Mouse (Mus musculus) spleen, embryonic (tissue): ENCODE measurements at regions not wholly inside any gene's neighbourhood (a gene's known extent, or its start where the extent isn't known, plus 50 kb on each side); places are given as distances from the start of the nearest gene placed in this dataset.
"Not testable (repeated sequence)": the region's sequence is repeated elsewhere in the genome, so short reads cannot be mapped to it uniquely, and the experiment has no call there.

ENCODE experiments used
- CTCF ChIA-PET: fragments of 350-600 bp; sonication (Branson Sonifier 250); formaldehyde crosslinking; loops from one replicate; lab custom pipeline; 2022; lab: Charles Lee

DNA sequence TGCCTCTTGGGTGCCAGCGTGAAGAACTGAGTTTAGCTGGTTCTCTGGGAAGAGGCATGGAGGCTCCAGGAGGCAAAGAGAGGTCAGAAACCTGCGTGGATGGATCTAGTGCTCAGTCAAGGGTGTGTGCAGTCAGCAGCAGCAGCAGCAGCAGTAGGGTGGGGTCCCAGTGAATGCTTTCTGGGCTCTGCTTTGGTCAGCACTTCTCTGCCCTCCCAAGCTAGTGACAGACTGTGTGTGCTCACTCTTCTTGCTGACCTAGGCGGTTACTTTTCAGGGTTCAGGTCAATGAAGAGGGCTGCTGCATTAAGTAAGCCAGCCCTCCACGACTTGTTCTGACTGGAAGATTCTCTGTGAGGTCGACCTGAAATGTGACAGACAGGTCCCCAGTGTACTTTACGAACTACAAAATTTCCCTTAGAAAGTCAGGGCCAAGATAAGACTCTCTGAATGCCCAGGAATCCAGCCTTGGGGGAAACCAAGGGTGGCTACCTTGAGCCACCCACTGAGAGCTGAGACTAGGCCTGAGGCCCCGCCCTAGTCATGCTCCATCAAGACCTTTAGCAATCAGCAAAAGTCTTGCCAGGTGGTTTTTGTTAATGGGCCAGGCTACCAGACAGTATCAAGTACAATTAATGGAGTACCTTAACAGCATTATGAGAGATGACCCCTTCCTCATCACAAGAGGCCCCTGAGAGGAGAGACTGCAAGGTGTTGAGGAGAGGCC lies 114.9 kb upstream of the Lemd2 start:
- CTCF ChIA-PET, result no interaction called here

DNA sequence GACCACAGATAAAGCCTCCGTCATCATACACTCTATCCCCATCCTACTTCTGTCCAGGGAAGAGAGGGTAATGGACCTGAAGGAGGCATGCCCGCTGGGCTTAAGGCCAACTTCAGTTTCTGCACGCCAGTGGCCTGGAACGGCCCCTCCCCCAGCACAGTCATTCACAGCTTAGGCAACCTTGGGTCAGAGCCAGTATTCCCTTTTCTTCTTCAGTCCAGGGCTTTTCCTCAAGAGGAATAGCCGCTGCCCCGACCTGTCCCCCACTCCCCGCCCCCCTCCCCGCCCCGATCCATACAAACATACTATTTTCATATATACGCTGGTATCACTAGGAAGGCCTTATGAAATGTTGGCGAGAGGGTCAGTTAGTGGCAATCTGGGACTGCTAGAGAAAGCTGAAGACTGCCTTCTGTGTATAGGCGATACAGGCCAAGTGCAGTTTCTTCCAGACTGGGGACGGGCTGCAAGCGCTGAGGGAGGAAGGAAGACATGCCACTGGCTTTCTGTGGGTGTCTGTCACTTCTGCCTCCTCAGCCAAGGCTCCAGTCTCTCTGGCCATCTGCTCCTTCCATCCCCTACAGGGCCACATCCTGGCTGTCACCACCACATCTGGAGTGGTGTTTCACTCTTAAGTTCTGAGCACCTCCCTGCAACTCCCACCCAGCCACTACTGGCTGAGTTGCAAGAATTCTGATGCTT lies 113.5 kb upstream of the Lemd2 start:
- CTCF ChIA-PET, result no interaction called here

DNA sequence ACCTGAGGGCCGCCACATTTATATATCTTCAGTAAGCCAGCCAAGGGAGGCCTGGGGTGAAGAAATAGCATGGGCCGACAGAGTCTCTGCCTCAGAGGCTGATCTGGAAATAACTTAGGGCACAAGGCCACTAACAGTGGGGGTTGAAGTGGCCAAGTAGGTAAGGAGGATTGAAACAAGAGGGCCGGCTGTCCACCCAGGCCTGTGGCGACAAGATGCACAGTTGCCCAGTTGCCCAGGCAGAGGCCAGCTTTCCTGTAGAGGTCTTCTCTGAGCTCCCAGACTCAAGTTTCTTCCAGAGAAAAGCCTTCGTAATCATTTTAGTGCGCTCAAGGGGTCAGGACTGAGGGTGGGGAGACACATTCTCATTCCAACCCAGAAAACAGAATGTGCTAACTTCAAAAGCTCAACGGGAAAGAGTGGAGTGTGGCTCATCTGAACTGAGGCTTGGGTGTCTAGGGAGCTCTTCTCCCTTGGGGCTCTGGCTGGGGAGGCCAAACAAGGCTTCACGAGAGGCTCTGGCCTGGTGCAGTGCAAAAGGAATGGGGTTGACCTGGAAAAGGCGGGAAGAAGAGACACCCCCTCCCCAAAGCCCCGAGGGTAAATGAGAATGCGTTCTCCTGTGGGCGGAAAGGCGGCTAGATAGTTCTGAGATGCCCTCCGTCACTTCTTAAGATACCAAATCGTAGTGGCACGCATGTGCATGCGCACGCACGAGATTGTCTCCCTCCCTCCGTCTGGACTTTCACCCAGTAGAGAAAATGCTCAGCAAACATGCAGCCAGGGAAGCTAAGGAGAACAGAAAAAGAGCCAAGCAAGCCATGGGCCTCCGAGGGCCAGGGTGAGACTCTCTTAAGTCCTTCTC lies 112.7 kb upstream of the Lemd2 start:
- CTCF ChIA-PET, result no interaction called here

DNA sequence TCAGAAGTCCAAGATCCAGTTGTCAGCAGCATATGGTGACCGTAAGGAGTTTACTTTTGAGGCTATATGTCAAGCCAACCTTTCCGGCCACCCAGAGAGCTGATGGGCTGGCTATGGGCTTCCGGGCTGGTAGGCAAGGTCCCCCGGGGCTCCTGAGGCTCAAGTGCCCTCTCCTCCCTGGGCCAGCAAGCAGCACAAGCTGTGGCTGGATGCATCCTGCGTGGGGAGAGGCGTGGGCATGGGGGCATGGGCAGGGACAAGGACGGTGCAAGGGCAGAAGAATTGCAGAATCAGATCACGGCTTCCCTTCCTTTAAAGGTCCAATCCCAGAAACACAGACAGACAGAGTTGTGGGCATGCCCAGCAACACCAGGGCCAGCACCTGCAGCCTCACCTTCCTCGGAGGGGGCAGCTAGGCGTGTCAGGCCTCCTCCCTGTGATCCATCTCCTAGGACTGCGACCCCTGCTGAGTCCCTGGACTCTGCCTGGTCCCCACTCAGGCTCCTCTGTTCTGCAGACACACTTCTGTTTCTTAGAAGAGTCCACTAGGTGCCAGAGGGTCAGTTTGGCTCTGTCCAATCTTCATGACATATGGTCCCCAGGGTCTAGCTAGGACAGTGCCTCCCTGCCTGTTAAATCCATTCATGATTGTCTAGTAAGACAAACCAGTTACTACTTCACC lies 111.8 kb upstream of the Lemd2 start:
- CTCF ChIA-PET, result no interaction called here

DNA sequence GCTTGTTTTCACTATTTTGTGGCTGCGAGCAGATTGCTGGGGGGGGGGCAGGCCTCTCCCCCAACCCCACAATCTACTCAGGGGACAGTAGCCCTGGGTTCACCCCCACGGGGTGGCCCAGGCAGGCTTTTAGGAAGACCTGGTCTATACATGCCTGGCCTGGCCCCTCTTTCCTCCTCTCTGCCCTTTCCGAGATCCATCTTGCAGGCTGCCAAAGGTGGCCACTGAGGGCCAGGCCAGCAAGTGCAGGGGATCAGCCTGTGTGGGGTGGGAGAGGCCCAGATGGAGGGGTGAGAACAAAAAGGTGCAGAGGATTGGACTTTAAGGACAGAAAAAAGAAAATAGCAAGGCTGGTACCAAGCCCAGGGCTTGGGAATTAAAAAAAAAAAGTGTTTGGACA lies 111.2 kb upstream of the Lemd2 start:
- CTCF ChIA-PET, result no interaction called here

DNA sequence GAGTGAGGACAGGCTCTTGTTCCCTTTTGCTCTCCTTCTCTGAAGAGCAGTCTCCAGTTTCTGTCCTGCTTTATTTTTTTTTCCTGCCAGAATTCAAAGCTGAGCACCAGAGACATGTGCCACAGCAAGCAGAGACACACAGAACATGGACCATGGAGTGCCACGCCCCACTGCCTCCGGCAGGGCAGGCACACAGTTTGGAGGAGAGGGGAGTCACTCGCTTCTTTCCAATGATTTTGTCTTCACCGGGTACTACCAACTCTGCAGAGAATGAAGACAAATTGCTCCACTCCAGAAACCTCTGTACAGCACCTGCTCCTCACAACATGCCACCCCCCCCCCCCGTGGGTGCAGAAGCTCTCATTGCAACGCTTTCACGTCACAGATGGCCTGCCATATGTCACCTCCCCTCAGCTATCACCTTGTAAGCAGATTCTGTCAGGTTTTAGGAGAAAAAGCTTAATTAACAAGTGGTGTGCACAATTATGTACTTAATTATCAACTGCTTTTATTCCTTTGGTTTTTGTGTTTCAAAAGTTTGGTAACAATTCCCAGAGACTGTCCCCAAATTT lies 110.6 kb upstream of the Lemd2 start:
- CTCF ChIA-PET, result interaction anchor here (0.6 kb wide), 1 partner anchor 311 kb away, joined by 4 read pairs; no protein-coding TSS in a partner anchor

DNA sequence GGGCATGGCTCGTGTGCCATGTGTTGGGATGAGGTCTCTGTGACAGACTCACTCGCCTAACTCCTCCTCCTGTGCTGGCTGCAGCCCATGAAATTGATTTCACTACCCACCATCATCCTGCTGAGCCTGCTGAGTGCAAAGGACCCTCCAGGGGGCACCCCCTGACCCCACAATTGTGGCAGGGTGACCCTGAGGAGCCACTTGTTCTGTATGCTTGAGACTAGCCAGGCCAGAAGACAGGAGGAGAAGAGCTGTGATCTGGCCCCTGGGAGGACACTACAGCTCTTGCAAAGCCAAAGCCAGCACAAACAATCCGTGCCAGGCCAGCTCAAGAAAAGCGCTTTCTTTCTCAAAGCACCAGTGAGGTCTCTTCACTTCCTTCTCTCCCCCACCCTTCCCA lies 104.7 kb upstream of the Lemd2 start:
- CTCF ChIA-PET, result no interaction called here

DNA sequence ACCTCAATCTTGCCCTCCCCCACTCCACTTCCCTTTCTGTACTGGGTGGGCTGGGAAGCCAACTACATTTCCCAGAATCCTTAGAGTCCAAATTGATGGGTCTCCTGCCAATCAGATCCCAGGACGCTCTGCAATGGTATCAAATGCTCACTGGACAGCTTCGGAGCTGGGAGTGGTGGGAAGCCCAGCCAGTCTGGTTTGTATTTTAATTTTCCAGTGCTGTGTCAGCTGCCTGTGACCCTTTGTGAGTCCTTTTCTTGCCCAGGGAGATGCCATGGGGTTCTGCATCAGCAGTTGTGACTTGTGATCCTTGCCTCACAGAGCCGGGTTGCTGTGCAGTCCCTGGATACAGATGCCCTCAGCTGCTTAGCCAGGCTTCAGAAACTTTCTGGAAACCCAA lies 100.6 kb upstream of the Lemd2 start:
- CTCF ChIA-PET, result no interaction called here

DNA sequence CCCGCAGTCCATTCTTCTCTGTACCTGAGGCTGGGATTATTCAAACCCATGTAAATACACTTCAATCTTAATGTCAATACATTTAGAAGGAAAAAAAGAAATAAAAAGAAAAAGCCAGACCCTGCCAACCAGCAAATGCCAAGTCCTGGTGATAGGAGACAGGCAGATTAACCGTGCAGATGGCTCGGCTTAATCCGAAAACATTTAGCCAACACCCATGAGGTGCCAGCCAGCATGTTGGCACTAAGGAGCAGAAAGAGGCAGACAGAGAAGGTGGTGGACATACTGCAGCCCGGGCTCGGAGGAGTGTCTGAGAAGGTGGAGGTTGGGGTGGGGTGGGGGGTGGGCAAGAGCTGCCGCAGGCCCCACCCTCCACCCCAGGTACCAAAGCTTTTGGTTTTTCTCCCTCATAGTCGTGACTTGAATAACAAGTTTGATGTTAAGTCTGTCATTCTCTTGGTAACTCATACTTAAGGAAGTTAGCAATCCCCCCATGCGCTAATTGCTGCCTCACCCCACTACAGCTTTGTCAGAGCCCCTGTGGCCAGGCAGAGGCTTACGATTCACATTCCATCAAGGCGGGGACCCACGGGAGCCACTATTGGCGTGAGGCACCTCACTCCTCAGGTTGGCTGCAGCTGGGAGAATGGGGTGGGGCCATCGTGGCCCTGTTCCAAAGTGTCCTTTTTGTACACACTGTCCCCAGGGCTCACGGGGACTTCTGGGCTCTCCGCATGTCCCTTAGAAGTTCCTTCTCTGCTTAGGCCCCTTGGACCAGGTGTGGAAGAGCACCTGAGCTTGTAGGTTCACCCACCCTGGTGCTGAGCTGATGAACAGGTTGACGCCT lies 99.6 kb upstream of the Lemd2 start:
- CTCF ChIA-PET, result no interaction called here

DNA sequence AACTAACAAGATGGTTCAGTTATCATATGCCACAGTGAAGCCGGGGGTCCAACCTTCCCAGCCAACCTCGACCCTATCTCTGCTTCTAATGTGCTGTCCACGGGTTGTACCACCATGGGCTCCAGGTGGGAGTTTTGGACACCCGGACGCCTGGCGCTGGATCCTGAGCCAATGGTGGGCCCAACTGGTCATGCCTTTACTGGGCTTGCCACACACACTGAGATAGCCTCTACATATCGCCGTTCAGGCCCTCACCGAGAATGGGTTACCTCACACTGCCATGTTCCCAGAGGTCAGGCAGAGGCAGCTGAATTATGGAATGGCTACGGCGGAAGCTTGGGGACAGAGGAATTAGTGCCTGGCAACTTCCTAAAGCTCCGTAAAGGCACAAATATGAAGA lies 98.8 kb upstream of the Lemd2 start:
- CTCF ChIA-PET, result no interaction called here

DNA sequence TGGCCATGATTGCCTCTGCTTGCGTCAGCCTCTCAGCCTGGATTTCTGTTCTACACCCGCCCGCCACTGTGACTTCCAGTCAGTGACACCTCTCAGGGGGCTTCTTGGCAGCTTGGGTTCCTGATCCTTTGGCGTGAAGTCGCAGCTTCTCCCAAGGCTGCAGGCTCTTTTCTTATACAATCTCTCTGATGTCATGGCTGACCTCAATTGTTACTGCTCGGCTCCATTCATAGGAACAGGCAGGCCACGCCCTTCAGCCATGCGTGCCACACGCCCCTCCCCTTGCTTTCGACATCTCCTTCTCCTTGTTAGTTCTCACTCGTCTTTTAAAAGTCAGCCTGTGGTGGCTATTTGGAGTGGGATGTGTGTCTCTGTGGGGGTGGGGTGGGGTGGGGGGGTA lies 97.1 kb upstream of the Lemd2 start:
- CTCF ChIA-PET, result interaction anchor here (0.8 kb wide), 1 partner anchor 67 kb away, joined by 15 read pairs; no protein-coding TSS in a partner anchor

DNA sequence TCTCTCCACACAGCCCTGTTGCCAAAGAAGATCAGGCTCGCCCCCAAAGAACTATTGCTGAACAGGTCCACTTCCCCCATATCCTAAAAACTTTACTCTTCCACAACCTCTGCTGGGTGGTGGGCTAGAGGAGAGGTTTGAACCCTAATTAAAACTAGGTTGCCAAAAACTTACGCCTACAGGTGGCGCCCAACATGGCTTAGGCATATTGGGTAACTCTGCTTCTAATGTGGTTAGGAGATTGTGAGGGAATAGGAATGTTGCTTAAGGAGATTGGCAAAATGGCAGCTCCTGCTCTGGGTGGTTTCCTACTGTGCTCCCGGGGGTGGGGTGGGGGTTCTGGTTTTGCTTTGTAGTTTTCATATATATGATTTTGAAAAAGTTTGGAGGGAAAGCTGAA lies 95.0 kb upstream of the Lemd2 start:
- CTCF ChIA-PET, result interaction anchor here (0.9 kb wide), 1 partner anchor 113 kb away, joined by 16 read pairs; no protein-coding TSS in a partner anchor

DNA sequence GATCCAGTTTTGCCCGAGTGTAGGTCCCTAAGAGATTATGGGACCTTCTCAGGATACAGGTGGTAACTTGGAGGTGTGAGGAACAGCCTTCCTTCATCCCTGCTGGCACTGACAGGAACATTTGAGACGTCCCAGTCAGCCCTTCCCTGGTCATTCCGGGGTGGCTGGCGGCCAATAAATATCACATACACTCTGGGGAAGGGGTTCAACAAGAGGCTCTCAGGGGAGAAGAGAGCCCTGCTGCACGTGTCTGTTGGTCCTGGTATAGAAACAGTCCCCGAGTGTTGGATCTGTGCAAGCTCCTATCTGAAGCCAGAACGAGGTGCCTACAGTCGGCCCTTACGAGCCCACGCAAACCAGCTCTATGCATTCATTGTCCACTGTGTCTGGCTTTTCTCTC lies 94.1 kb upstream of the Lemd2 start:
- CTCF ChIA-PET, result interaction anchor here (0.9 kb wide), 1 partner anchor 112 kb away, joined by 16 read pairs; no protein-coding TSS in a partner anchor

DNA sequence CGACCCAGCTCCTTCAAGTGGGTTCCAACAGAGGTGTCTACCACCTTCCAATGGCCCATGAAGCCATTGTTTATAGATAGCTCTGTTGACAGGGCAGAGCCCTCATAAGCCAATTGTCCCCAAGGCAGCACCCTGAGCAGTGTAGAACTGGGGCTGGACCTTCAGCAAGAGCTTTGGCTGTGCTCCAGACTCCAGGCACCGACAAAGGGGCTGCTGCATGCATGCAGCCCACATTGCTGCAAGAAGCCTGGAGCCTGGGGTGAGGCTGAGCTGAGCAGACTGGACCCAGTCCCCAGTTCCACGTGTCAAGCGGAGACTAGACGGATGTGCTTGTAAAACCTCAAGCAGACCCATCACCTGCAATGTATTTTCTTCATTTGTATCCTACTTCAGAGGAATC lies 91.9 kb upstream of the Lemd2 start:
- CTCF ChIA-PET, result no interaction called here

DNA sequence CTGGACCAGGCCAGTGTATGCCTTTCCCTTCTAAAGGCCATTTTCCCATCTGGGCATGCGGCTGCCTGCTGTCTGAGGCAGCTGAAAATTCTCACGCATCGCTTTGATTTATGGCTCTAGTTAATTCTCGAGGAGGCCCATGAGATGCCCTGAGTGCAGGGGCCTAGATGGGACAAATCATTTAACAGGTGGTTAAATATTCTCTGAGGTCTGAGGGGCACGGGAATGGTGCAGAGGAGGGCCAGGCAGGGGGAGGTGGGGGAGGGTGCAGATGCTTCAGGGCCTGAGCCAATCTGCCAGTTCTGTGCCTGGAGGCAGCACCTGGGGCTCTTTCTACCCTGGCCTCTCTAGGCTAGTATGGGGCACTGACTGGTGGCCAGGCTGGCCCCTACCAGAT lies 89.9 kb upstream of the Lemd2 start:
- CTCF ChIA-PET, result no interaction called here

DNA sequence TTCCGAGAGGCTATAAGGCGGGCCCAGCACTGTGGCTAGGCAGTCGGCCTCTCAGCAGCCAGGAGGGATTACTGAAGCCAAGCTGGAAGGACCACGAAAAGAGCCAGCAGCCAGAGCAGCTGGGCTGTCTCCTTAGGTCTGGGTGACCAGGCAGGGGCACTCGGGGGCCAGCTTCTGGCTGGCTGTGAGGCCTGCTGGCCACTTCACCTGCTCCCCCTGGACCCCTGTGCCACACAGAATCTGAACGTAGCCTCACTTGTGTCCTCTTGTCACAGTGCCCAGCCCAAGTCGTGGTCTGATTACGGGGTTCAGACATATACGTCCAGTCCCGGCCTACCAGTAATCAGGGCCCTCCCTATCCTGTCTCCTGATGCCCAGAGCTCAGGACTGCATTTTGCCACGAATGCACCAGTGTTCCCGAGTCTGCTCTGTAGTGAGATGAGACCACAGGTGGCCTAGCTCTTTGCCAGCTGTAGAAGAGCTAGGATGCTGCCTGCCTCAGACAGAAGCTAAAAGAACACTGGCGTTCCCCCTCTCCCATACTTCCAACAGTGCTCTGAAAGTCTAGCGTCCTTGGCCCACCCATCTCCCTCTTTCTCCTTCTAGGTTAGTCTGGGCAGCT lies 89.4 kb upstream of the Lemd2 start:
- CTCF ChIA-PET, result no interaction called here

DNA sequence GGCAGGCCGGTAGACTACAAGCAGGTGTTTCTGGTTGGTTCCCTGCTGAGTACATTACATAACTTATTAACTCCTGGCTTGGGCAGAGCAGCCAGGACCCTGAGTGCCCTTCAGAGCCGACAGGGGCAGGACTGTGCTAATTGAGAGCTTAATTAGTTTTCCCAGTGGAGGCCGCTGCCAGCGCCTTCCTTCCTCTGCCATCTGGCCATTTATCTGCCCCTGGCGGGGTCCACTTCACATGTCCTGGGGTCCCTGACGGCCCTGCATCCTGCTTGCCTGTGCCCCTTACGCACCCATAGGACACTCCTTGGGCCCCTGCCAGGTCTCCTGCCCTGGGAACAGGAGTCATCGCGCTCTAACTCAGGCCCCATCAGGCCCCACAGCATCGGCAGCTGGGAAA lies 87.4 kb upstream of the Lemd2 start:
- CTCF ChIA-PET, result interaction anchor here (0.6 kb wide), 1 partner anchor 102 kb away, joined by 5 read pairs; no protein-coding TSS in a partner anchor

DNA sequence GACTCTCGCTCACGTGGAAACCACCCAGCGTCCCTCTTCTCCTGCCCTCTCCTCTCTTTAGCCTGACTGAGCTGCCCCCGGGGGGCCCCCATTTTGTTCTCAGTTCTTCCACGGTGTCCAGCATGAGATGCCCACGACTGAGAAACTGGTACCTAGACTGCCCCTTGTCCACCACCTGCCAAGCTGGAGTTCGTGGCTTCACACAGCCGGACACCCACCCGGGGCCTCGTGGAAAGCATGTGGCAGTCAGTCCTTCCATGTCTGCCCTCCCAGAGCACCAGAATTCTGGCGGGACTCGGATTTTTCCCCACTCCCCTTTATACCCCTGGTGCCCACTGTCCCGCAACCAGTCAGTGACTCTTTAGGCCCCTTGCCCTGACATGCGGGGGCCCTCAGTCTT lies 86.9 kb upstream of the Lemd2 start:
- CTCF ChIA-PET, result no interaction called here

DNA sequence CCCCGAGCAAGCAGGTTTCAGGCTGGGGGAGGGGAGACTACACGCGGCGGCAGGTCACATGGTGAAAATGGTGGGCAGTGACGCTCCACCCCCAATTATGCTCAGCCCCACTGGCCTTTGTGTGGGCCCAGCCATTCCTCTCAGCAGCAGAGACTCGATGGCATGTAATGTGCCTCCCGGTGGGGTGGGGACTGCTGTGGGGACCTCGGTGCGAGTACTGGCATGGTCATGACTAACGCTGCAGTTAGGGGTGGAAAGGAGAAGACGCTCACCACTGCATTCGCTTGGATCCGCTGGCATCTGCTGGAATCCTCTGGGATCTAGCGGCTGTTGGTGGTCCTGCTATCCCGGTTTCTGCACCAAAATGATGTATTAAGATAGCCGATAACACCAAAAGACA lies 86.0 kb upstream of the Lemd2 start:
- CTCF ChIA-PET, result no interaction called here

DNA sequence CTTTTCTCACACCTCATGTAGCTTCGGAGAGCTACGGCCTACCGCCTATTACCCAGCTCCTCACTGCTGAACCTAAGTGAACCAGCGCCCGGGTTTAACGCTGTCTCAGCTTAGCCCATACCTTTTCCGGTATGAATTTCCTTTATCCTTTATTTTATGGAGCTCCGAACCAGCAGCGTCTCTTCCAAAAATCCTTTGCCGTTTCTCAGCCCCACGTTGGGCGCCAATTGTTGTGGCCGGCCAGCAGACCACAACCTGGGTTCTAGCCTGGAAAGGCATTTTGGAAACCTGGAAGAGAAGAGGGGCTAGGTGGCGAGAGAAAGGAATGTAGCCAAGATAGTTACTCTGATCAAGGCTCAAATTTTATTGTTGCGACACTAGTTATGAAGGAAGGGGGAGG lies 85.5 kb upstream of the Lemd2 start:
- CTCF ChIA-PET, result not testable (repeated sequence)
